Mouse (Mus musculus) yolk sac, embryonic 10.5 days (tissue): ENCODE measurements around the gene Slc26a10.
"Not testable (repeated sequence)": the region's sequence is repeated elsewhere in the genome, so short reads cannot be mapped to it uniquely, and the experiment has no call there.

Source experiments
- DNase-seq: peaks from one replicate; pipeline ENCODE4 v3.0.0-alpha.2; 2017; ENCODE audit warnings: low spot score

The Slc26a10 gene

GRCm38 (mm10) chr10:127134394-127135035, 45.9 kb downstream of the Slc26a10 start:
- DNase-seq: not testable (repeated sequence)

GRCm38 (mm10) chr10:127132469-127132868, 48.0 kb downstream of the Slc26a10 start:
- no peak for DNase-seq

GRCm38 (mm10) chr10:127129431-127129830, 51.0 kb downstream of the Slc26a10 start:
- DNase-seq: no peak

GRCm38 (mm10) chr10:127127711-127128279, 52.6 kb downstream of the Slc26a10 start:
- DNase-seq: no peak

GRCm38 (mm10) chr10:127126579-127126978, 53.9 kb downstream of the Slc26a10 start:
- no peak for DNase-seq

GRCm38 (mm10) chr10:127125210-127126001, 55.0 kb downstream of the Slc26a10 start:
- no peak for DNase-seq

- no peak for DNase-seq
Measured at GRCm38 (mm10) chr10:127123436-127123805, 57.0 kb downstream of the Slc26a10 start.

- DNase-seq: no peak
Measured at GRCm38 (mm10) chr10:127122784-127123435, 57.5 kb downstream of the Slc26a10 start.

- DNase-seq: no peak
Measured at GRCm38 (mm10) chr10:127122018-127122417, 58.4 kb downstream of the Slc26a10 start.
